Mouse (Mus musculus) B cell, adult 2 months (primary cell): ENCODE measurements at regions not wholly inside any gene's neighbourhood (a gene's known extent, or its start where the extent isn't known, plus 50 kb on each side); places are given as distances from the start of the nearest gene placed in this dataset.

Experiments used
- DNase-seq, 2 experiments: peaks; one replicate each; pipeline ENCODE4 v3.0.0; 2022

- no peak for DNase-seq
Measured at GRCm38 (mm10) chr4:105565796-105566195, 223.9 kb upstream of the Gm12728 start.

GRCm38 (mm10) chr4:105566513-105567457, 222.9 kb upstream of the Gm12728 start:
- DNase-seq: no peak

- no peak for DNase-seq
Measured at GRCm38 (mm10) chr4:105569671-105570070, 220.0 kb upstream of the Gm12728 start.

GRCm38 (mm10) chr4:105575550-105575949, 214.1 kb upstream of the Gm12728 start:
- no peak for DNase-seq

GRCm38 (mm10) chr4:105580987-105581386, 208.7 kb upstream of the Gm12728 start:
- no peak for DNase-seq

GRCm38 (mm10) chr4:105584329-105584925, 205.2 kb upstream of the Gm12728 start:
- DNase-seq: no peak

GRCm38 (mm10) chr4:105603661-105604060, 186.0 kb upstream of the Gm12728 start:
- no peak for DNase-seq

- no peak for DNase-seq
Measured at GRCm38 (mm10) chr4:105604607-105605006, 185.1 kb upstream of the Gm12728 start.

- no peak for DNase-seq
Measured at GRCm38 (mm10) chr4:105606731-105607130, 182.9 kb upstream of the Gm12728 start.

GRCm38 (mm10) chr4:105610917-105611316, 178.8 kb upstream of the Gm12728 start:
- no peak for DNase-seq

- no peak for DNase-seq
Measured at GRCm38 (mm10) chr4:105614390-105614789, 175.3 kb upstream of the Gm12728 start.

GRCm38 (mm10) chr4:105626371-105627320, 163.0 kb upstream of the Gm12728 start:
- no peak for DNase-seq

- no peak for DNase-seq
Measured at GRCm38 (mm10) chr4:105629581-105629980, 160.1 kb upstream of the Gm12728 start.

- DNase-seq: no peak
Measured at GRCm38 (mm10) chr4:105630595-105631369, 158.9 kb upstream of the Gm12728 start.

- no peak for DNase-seq
Measured at GRCm38 (mm10) chr4:105632581-105633358, 156.9 kb upstream of the Gm12728 start.

GRCm38 (mm10) chr4:105633789-105634188, 155.9 kb upstream of the Gm12728 start:
- peak; percentile 1 to 8 for DNase-seq

GRCm38 (mm10) chr4:105640793-105641192, 148.9 kb upstream of the Gm12728 start:
- DNase-seq: no peak

GRCm38 (mm10) chr4:105641582-105641981, 148.1 kb upstream of the Gm12728 start:
- DNase-seq: no peak

GRCm38 (mm10) chr4:105648820-105649446, 140.7 kb upstream of the Gm12728 start:
- no peak for DNase-seq

- no peak for DNase-seq
Measured at GRCm38 (mm10) chr4:105649447-105649833, 140.2 kb upstream of the Gm12728 start.
